ENCODE assay signal across 9 mouse cellular contexts in the genomic region with DNA sequence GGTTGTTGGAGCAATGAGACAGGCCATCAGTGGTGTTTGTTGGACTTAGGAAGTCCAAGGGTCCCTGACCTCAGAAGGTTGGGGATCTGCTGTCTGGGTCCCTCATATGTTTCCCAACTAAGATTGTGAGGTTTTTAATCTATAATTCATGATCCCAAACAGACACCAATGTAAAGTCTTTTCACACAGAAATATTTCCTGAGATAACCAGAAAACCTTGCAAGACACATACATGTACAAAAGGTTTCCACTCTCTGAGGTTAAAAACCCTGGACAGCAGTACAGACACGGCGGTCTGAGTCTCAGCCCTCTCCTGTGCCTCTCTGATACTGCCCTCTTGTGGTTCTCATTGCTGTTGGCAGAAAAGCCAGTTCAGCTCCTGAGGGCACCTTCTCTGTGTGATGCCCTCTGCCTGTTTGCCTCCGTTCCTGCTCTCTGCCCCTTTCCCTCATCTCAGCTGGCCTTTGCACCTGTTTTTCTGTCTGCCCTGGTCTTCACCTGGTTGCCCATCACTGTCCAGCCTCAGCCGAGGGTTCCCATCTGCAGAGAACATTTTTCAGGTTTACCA. TPM values are rescaled to one million over a fixed set of nuclear protein-coding genes. Genes with fewer than 3 reads are reported as not detected.
DNase-seq lines count a peak whose midpoint lies in the region; ATAC-seq and TF ChIP-seq lines count a peak whose summit lies in the region.
"Had no signal": no experiment of that assay in that cellular context is flagged by ENCODE, and none has a peak within 500 bp of the region (broad histone marks: within the 10 kb centered on the region; RNA-seq: fewer than 3 reads in every experiment).

No protein-coding gene starts in this region.

- dilution Hi-C loops in CH12.LX (cut with MboI; ENCODE audit: extremely low pct_ligation_motif_present, extremely low pct_unique_long_range_greater_than_20kb, low sequenced_read_pairs), result no loop called here

- H3K36me3 ChIP-seq in CH12.LX (replicated peaks in 1 of 2; ENCODE audit: control insufficient read depth in 1 of 2, insufficient read depth in 1 of 2, low read length in 1 of 2), result no peaks in the 10 kb centered on the region
- no peaks in the 10 kb centered on the region for H3K36me3 ChIP-seq in embryonic facial prominence, embryonic 10.5 days (replicated peaks)
- H3K36me3 ChIP-seq in liver, postnatal 0 days (replicated peaks; ENCODE audit: insufficient read depth, low read length), result no peaks in the 10 kb centered on the region
- H3K36me3 ChIP-seq in neural tube, embryonic 14.5 days (ENCODE audit: control insufficient read depth, insufficient read depth, low read length), result no peaks in the 10 kb centered on the region

- H3K9ac ChIP-seq in CH12.LX (ENCODE audit: insufficient read depth, low read depth), result no peak overlapping the region
- H3K9ac ChIP-seq in liver, postnatal 0 days (replicated peaks), result no peak overlapping the region
- H3K9ac ChIP-seq in neural tube, embryonic 14.5 days (replicated peaks; ENCODE audit: low read depth, low read length), result no peak overlapping the region

- H3K4me3 ChIP-seq in CH12.LX (replicated peaks in 1 of 3; ENCODE audit: low read depth in 2 of 3, low read length in 2 of 3, poor library complexity in 1 of 3), result no peak overlapping the region
- no peak overlapping the region for H3K4me3 ChIP-seq in embryonic facial prominence, embryonic 10.5 days
- H3K4me3 ChIP-seq in liver, postnatal 0 days (ENCODE audit: low read depth, low read length), result no peak overlapping the region
- no peak overlapping the region for H3K4me3 ChIP-seq in neural tube, embryonic 14.5 days (ENCODE audit: low read depth, low read length)
- H3K4me3 ChIP-seq: erythroblast, embryonic 14.5 days had no signal

- peak; percentile 94 for TF ChIP-seq RAD21 in CH12.LX (IDR thresholded peaks at IDR 0.05; ENCODE audit: low read depth, low read length)

- peaks cover 5% of the 10 kb centered on the region for H3K27me3 ChIP-seq in CH12.LX (replicated peaks)
- H3K27me3 ChIP-seq in embryonic facial prominence, embryonic 10.5 days (replicated peaks; ENCODE audit: low read depth, poor library complexity, severe bottlenecking), result no peaks in the 10 kb centered on the region
- H3K27me3 ChIP-seq in liver, postnatal 0 days (ENCODE audit: insufficient read depth, low read length), result no peaks in the 10 kb centered on the region
- no peaks in the 10 kb centered on the region for H3K27me3 ChIP-seq in neural tube, embryonic 14.5 days (ENCODE audit: control insufficient read depth, insufficient read depth, low read length)

- TF ChIP-seq CTCF in CH12.LX (conservative IDR thresholded peaks at IDR 0.05 in 1 of 2, IDR thresholded peaks at IDR 0.05 in 1 of 2; ENCODE audit: low read depth in 2 of 2, low read length in 2 of 2), result peak; percentile 62 to 98
- TF ChIP-seq CTCF in liver, postnatal 0 days (IDR thresholded peaks at IDR 0.05; ENCODE audit: low read depth), result peak; percentile 95

- no peaks in the 10 kb centered on the region for H3K79me2 ChIP-seq in CH12.LX (replicated peaks; ENCODE audit: control insufficient read depth, extremely low read depth, insufficient read depth, poor library complexity, severe bottlenecking)

- no peak for TF ChIP-seq EP300 in CH12.LX (IDR thresholded peaks at IDR 0.05; ENCODE audit: low read length)
- TF ChIP-seq EP300 in liver, postnatal 0 days (IDR thresholded peaks at IDR 0.05; ENCODE audit: low read depth), result no peak

- no peaks in the 10 kb centered on the region for H3K9me3 ChIP-seq in CH12.LX (replicated peaks; ENCODE audit: low read length)
- H3K9me3 ChIP-seq in embryonic facial prominence, embryonic 10.5 days, result no peaks in the 10 kb centered on the region
- H3K9me3 ChIP-seq in liver, postnatal 0 days (ENCODE audit: low read length), result no peaks in the 10 kb centered on the region
- no peaks in the 10 kb centered on the region for H3K9me3 ChIP-seq in neural tube, embryonic 14.5 days (ENCODE audit: control insufficient read depth, low read length)

- ATAC-seq in liver, postnatal 0 days, result peak; percentile 68
- peak; percentile 78 for ATAC-seq in neural tube, embryonic 14.5 days (ENCODE audit: low read depth)

- in situ Hi-C loops in CH12.LX (cut with MboI; ENCODE audit: low pct_ligation_motif_present, low pct_unique_long_range_greater_than_20kb, low sequenced_read_pairs), result loop anchor here (5.0 to 25.0 kb wide), 2 partner anchors 173 to 507 kb away; a partner anchor contains a TSS

- H3K4me2 ChIP-seq in CH12.LX (ENCODE audit: insufficient read depth, low read depth, poor library complexity, severe bottlenecking), result no peak overlapping the region
- no peak overlapping the region for H3K4me2 ChIP-seq in liver, postnatal 0 days (ENCODE audit: low read depth, low read length)
- H3K4me2 ChIP-seq in neural tube, embryonic 14.5 days (ENCODE audit: low read depth, low read length), result no peak overlapping the region

- H3K4me1 ChIP-seq in CH12.LX (ENCODE audit: control insufficient read depth in 1 of 2, insufficient read depth in 2 of 2), result peaks cover 2 to 9% of the 10 kb centered on the region in 2 experiments; a peak in 2 of 4 replicates
- peaks cover 10% of the 10 kb centered on the region for H3K4me1 ChIP-seq in embryonic facial prominence, embryonic 10.5 days
- no peaks in the 10 kb centered on the region for H3K4me1 ChIP-seq in liver, postnatal 0 days (ENCODE audit: insufficient read depth)
- no peaks in the 10 kb centered on the region for H3K4me1 ChIP-seq in neural tube, embryonic 14.5 days (ENCODE audit: control insufficient read depth, insufficient read depth, low read length)

- no peak for TF ChIP-seq POLR2A in CH12.LX (IDR thresholded peaks at IDR 0.05; ENCODE audit: low read depth, low read length)

- DNase-seq in CH12.LX (ENCODE audit: extremely low read depth), result peak; percentile 77
- peak; percentile 46 for DNase-seq in adrenal gland, postnatal 25 days
- DNase-seq in embryonic facial prominence, embryonic 10.5 days (ENCODE audit: low spot score), result peak; percentile 67
- peak; percentile 51 to 75 for DNase-seq in heart, postnatal 14 days
- peak; percentile 76 for DNase-seq in kidney, postnatal 14 days
- peak; percentile 61 for DNase-seq in liver, postnatal 0 days
- DNase-seq in testis, postnatal 10 days (ENCODE audit: low spot score), result peak; percentile 64

- WGBS in embryonic facial prominence, embryonic 10.5 days, result 22% methylated on average over 4 of the region's 4 CpGs
- WGBS in liver, postnatal 0 days (ENCODE audit: insufficient replicate concordance), result 17% methylated on average over 4 of the region's 4 CpGs
- 18% methylated on average over 4 of the region's 4 CpGs for WGBS in neural tube, embryonic 14.5 days

- H3K27ac ChIP-seq in CH12.LX (ENCODE audit: insufficient read depth, low read depth), result no peak overlapping the region
- no peak overlapping the region for H3K27ac ChIP-seq in embryonic facial prominence, embryonic 10.5 days (replicated peaks)
- H3K27ac ChIP-seq in liver, postnatal 0 days (ENCODE audit: low read depth), result no peak overlapping the region
- H3K27ac ChIP-seq in neural tube, embryonic 14.5 days (ENCODE audit: low read depth, low read length), result no peak overlapping the region

- intact Hi-C loops in heart, postnatal 14 days (cut with DNase I), result loop anchor here (2.0 to 10.0 kb wide), 4 partner anchors 118 to 265 kb away; a partner anchor contains a TSS

TF ChIP-seq in CH12.LX, 34 proteins besides CTCF, POLR2A, EP300 and RAD21:
- TF ChIP-seq ELF1 (IDR thresholded peaks at IDR 0.05; ENCODE audit: low read depth, low read length), result peak; percentile 39; the same call in 1 of the 2 replicates
- TF ChIP-seq NRF1 (IDR thresholded peaks at IDR 0.05; ENCODE audit: low read depth, low read length), result 0 out of 2 replicates have a peak, but pooled peaks have one; percentile 28
- TF ChIP-seq E2F4 (IDR thresholded peaks at IDR 0.05; ENCODE audit: insufficient replicate concordance, low read depth, low read length), result no peak
- TF ChIP-seq IRF4 (IDR thresholded peaks at IDR 0.05; ENCODE audit: low read depth, low read length), result peak; percentile 65; the same call in 1 of the 2 replicates
- TF ChIP-seq HCFC1 (IDR thresholded peaks at IDR 0.05; ENCODE audit: low read depth, low read length), result no peak; the same call in 1 of the 2 replicates
- TF ChIP-seq POLR2AphosphoS2 (IDR thresholded peaks at IDR 0.05; ENCODE audit: low read depth, low read length), result no peak
- 0 out of 2 replicates have a peak, but pooled peaks have one; percentile 26 for TF ChIP-seq TCF12 (IDR thresholded peaks at IDR 0.05; ENCODE audit: low read depth, low read length)
- peak; percentile 97 for TF ChIP-seq SMC3 (IDR thresholded peaks at IDR 0.05; ENCODE audit: low read depth, low read length)
- peak; percentile 26; the same call in 1 of the 2 replicates for TF ChIP-seq JUND (conservative IDR thresholded peaks at IDR 0.05; ENCODE audit: low read depth, low read length)
- TF ChIP-seq ZC3H11A (IDR thresholded peaks at IDR 0.05; ENCODE audit: low read depth, low read length), result peak; percentile 94
- peak; percentile 63; the same call in 1 of the 2 replicates for TF ChIP-seq SIN3A (IDR thresholded peaks at IDR 0.05; ENCODE audit: low read length)
- peak; percentile 45; the same call in 1 of the 2 replicates for TF ChIP-seq NELFE (IDR thresholded peaks at IDR 0.05; ENCODE audit: low read depth, low read length)

RNA-seq across cellular contexts. Expression of a gene that starts 16.9 kb away (rescaled TPM):
- total RNA-seq in CH12.LX (2012; rRNA removed) (6.2 and 7.6 TPM in 2 replicates), CH12.LX (2014; rRNA removed) (9.5 and 11.5 TPM in 2 replicates)
- polyA plus RNA-seq in CH12.LX (2012; ENCODE audit: insufficient read length, low read depth), result 13.4 and 20.5 TPM in 2 replicates
- 10.2 and 14.9 TPM in 2 replicates for total RNA-seq in adrenal gland, postnatal 25 days (2021)
- polyA plus RNA-seq in embryonic facial prominence, embryonic 10.5 days (2016; fragmentation: Nextera tagmentation; extraction: Ambion mirVana), result 18.2 and 19.8 TPM in 2 replicates
- 1 to 10 TPM; 4.0 to 5.6 TPM for total RNA-seq in heart, postnatal 14 days (2021)
- 4.2 and 4.3 TPM in 2 replicates for polyA plus RNA-seq in liver, postnatal 0 days (2015; fragmentation: Nextera tagmentation; extraction: Ambion mirVana)
- polyA plus RNA-seq in neural tube, embryonic 14.5 days (2014; fragmentation: Nextera tagmentation; extraction: Ambion mirVana), result 27.0 and 27.5 TPM in 2 replicates
